In genomic region chr7:112773601-112774000, GRCm38 (mm10) we compare ENCODE assay signal across 17 mouse cellular contexts.
DNase-seq lines count a peak whose midpoint lies in the region; ATAC-seq and TF ChIP-seq lines count a peak whose summit lies in the region.
"Had no signal": no experiment of that assay in that cellular context is flagged by ENCODE, and none has a peak within 500 bp of the region (broad histone marks: within the 10 kb centered on the region; RNA-seq: fewer than 3 reads in every experiment).

No protein-coding gene starts in this region.

- DNase-seq in heart, adult 11 months = peak; percentile 94
- DNase-seq in heart, postnatal 36 days = no peak
- peak; percentile 66 for DNase-seq in kidney, adult 2 months
- DNase-seq in kidney, postnatal 4 days = no peak
- DNase-seq in right cerebral cortex, postnatal 25 days = no peak
- DNase-seq: cerebellum, postnatal 10 days; liver; thymus, postnatal 25 days had no signal

- no peaks in the 10 kb centered on the region for H3K27me3 ChIP-seq in kidney, adult 2 months (replicated peaks; ENCODE audit: control insufficient read depth, insufficient read depth, low read length)
- no peaks in the 10 kb centered on the region for H3K27me3 ChIP-seq in heart, embryonic 15.5 days
- H3K27me3 ChIP-seq in lung, embryonic 16.5 days (ENCODE audit: control insufficient read depth, insufficient read depth, low read depth, low read length) = no peaks in the 10 kb centered on the region
- H3K27me3 ChIP-seq in intestine, postnatal 0 days (replicated peaks; ENCODE audit: control insufficient read depth, insufficient read depth, low read length) = no peaks in the 10 kb centered on the region
- H3K27me3 ChIP-seq: forebrain, embryonic 12.5 days; hindbrain, embryonic 12.5 days; neural tube, embryonic 13.5 days had no signal

- no peak overlapping the region for H3K27ac ChIP-seq in kidney, adult 2 months (ENCODE audit: insufficient read depth, low read depth, low read length)
- peak overlapping the region; percentile 25; the same call in 1 of the 2 replicates for H3K27ac ChIP-seq in heart, embryonic 15.5 days
- peak overlapping the region; percentile 60 for H3K27ac ChIP-seq in lung, embryonic 16.5 days (ENCODE audit: low read length)
- no peak overlapping the region for H3K27ac ChIP-seq in intestine, postnatal 0 days (ENCODE audit: low read depth, low read length)
- H3K27ac ChIP-seq: forebrain, embryonic 12.5 days; hindbrain, embryonic 12.5 days; layer of hippocampus, adult 2 months; macrophage had no signal

- no peak overlapping the region for H3K9ac ChIP-seq in heart, embryonic 15.5 days
- no peak overlapping the region for H3K9ac ChIP-seq in lung, embryonic 16.5 days (ENCODE audit: low read length)
- no peak overlapping the region for H3K9ac ChIP-seq in intestine, postnatal 0 days (ENCODE audit: low read depth, low read length)
- H3K9ac ChIP-seq: forebrain, embryonic 12.5 days; hindbrain, embryonic 12.5 days; neural tube, embryonic 13.5 days had no signal

- 63% methylated on average over 4 of the region's 4 CpGs for WGBS in kidney, adult 2 months
- WGBS in heart, embryonic 15.5 days = 63% methylated on average over 4 of the region's 4 CpGs
- 53% methylated on average over 4 of the region's 4 CpGs for WGBS in lung, embryonic 16.5 days
- WGBS in intestine, postnatal 0 days = 80% methylated on average over 4 of the region's 4 CpGs

- intact Hi-C loops in heart, postnatal 36 days (cut with DNase I) = loop anchor here (5.0 kb wide), 1 partner anchor 76 kb away; no protein-coding TSS in a partner anchor

- TF ChIP-seq POLR2A in kidney, adult 2 months (IDR thresholded peaks at IDR 0.05; ENCODE audit: low read depth, low read length) = no peak

- H3K36me3 ChIP-seq in kidney, adult 2 months (ENCODE audit: control insufficient read depth, insufficient read depth, low read length) = no peaks in the 10 kb centered on the region
- no peaks in the 10 kb centered on the region for H3K36me3 ChIP-seq in heart, embryonic 15.5 days
- H3K36me3 ChIP-seq in lung, embryonic 16.5 days (ENCODE audit: control insufficient read depth, insufficient read depth, low read length) = no peaks in the 10 kb centered on the region
- no peaks in the 10 kb centered on the region for H3K36me3 ChIP-seq in intestine, postnatal 0 days (ENCODE audit: control insufficient read depth, insufficient read depth)
- H3K36me3 ChIP-seq: forebrain, embryonic 12.5 days; hindbrain, embryonic 12.5 days; neural tube, embryonic 13.5 days had no signal

- H3K4me2 ChIP-seq in heart, embryonic 15.5 days = no peak overlapping the region
- H3K4me2 ChIP-seq in lung, embryonic 16.5 days (ENCODE audit: low read depth, low read length) = no peak overlapping the region
- no peak overlapping the region for H3K4me2 ChIP-seq in intestine, postnatal 0 days (replicated peaks; ENCODE audit: low read depth)
- H3K4me2 ChIP-seq: forebrain, embryonic 12.5 days; hindbrain, embryonic 12.5 days; midbrain, embryonic 11.5 days; neural tube, embryonic 13.5 days had no signal

- no peak overlapping the region for H3K4me3 ChIP-seq in kidney, adult 2 months (ENCODE audit: insufficient read depth, low read depth, low read length)
- no peak overlapping the region for H3K4me3 ChIP-seq in heart, embryonic 15.5 days
- H3K4me3 ChIP-seq in lung, embryonic 16.5 days (ENCODE audit: low read length) = no peak overlapping the region
- H3K4me3 ChIP-seq in intestine, postnatal 0 days (ENCODE audit: low read depth, low read length) = no peak overlapping the region
- H3K4me3 ChIP-seq: forebrain, embryonic 12.5 days; hindbrain, embryonic 12.5 days; layer of hippocampus, adult 2 months; neural tube, embryonic 13.5 days had no signal

- TF ChIP-seq CTCF in kidney, adult 2 months (conservative IDR thresholded peaks at IDR 0.05; ENCODE audit: insufficient read depth, insufficient read length, low read depth, low read length) = no peak
- no peak for TF ChIP-seq CTCF in intestine, postnatal 0 days (IDR thresholded peaks at IDR 0.05; ENCODE audit: low read depth)

- H3K9me3 ChIP-seq in heart, embryonic 15.5 days (replicated peaks) = no peaks in the 10 kb centered on the region
- no peaks in the 10 kb centered on the region for H3K9me3 ChIP-seq in lung, embryonic 16.5 days (ENCODE audit: control insufficient read depth, low read length)
- no peaks in the 10 kb centered on the region for H3K9me3 ChIP-seq in intestine, postnatal 0 days (ENCODE audit: control insufficient read depth)
- H3K9me3 ChIP-seq: forebrain, embryonic 12.5 days; hindbrain, embryonic 12.5 days; neural tube, embryonic 13.5 days had no signal

- peaks cover 5% of the 10 kb centered on the region for H3K4me1 ChIP-seq in kidney, adult 2 months (ENCODE audit: control insufficient read depth, insufficient read depth, low read length)
- peaks cover 82% of the 10 kb centered on the region for H3K4me1 ChIP-seq in heart, embryonic 15.5 days (replicated peaks)
- peaks cover 23% of the 10 kb centered on the region for H3K4me1 ChIP-seq in lung, embryonic 16.5 days (replicated peaks; ENCODE audit: control insufficient read depth, insufficient read depth, low read length)
- H3K4me1 ChIP-seq in intestine, postnatal 0 days (replicated peaks; ENCODE audit: control insufficient read depth, insufficient read depth, low read length) = no peaks in the 10 kb centered on the region

- no peak for ATAC-seq in heart, embryonic 15.5 days (replicated peaks; ENCODE audit: insufficient number of reproducible peaks, insufficient read depth, low FRiP score, low read depth)
- peak; percentile 77 for ATAC-seq in lung, embryonic 16.5 days (ENCODE audit: low read depth)
- no peak for ATAC-seq in intestine, postnatal 0 days

Comparison
In these comparisons a context has a peak if more than half of its experiments do, and no peak if none do; other contexts are left out.
1. DNase-seq: peak in heart, adult 11 months (single experiment) and kidney, adult 2 months (single experiment); none in heart, postnatal 36 days (0 of 2), kidney, postnatal 4 days (0 of 2) and right cerebral cortex, postnatal 25 days (single experiment).
2. H3K27ac ChIP-seq: peak in heart, embryonic 15.5 days (single experiment) and lung, embryonic 16.5 days (single experiment); none in kidney, adult 2 months (single experiment) and intestine, postnatal 0 days (single experiment).